Mouse (Mus musculus) macrophage (primary cell): ENCODE data around the gene Mctp2. TPM values are rescaled to one million over a fixed set of nuclear protein-coding genes. Genes with fewer than 3 reads are reported as not detected.

Experiments used
- H3K27ac ChIP-seq: fragments of 350-480 bp; formaldehyde crosslinking; 2 replicates; pipeline ENCODE4 v1.9.0; 2021
- H3K36me3 ChIP-seq: fragments of 350-480 bp; formaldehyde crosslinking; 2 replicates; pipeline ENCODE4 v1.9.0; 2021; ENCODE audit errors: inconsistent target
- H3K4me3 ChIP-seq: fragments of 350-480 bp; formaldehyde crosslinking; 2 replicates; pipeline ENCODE4 v1.9.0; 2021; ENCODE audit errors: inconsistent target
- H3K79me2 ChIP-seq: fragments of 350-480 bp; formaldehyde crosslinking; 2 replicates; pipeline ENCODE4 v1.9.0; 2021; ENCODE audit errors: inconsistent target
- WGBS: methylation state at CpG from one replicate; pipeline ENCODE4 v1.1.7; 2026; ENCODE audit warnings: inconsistent platforms; ENCODE audit not compliant: missing documents; 5-methylcytosine and 5-hydroxymethylcytosine counted together
- polyA plus RNA-seq: library from polyadenylated mRNA; stranded (reverse); fragments of 250-400 nt; gene quantifications from 3 replicates; pipeline ENCODE4 v1.2.4, GENCODE M21; 2018; ENCODE audit warnings: inconsistent platforms

Mctp2 gene
- polyA plus RNA-seq, 1 experiment from 2014 or later = 0.14 TPM

GRCm38 (mm10) chr7:72051759-72052158 lies 254.6 kb downstream of the Mctp2 start:
- Histone ChIP-seq H3K79me2 (no peaks in the 10 kb centered on the region), H3K36me3 (no peaks in the 10 kb centered on the region), H3K27ac (no peak overlapping the region), H3K4me3 (no peak overlapping the region)
- 79% methylated on average over 2 of the region's 2 CpGs for WGBS

- Histone ChIP-seq H3K27ac (no peak overlapping the region), H3K4me3 (no peak overlapping the region), H3K79me2 (no peaks in the 10 kb centered on the region), H3K36me3 (no peaks in the 10 kb centered on the region)
- 83% methylated on average over 19 of the region's 20 CpGs for WGBS
Observed at GRCm38 (mm10) chr7:72047588-72048585, 258.5 kb downstream of the Mctp2 start.
